ENCODE assay signal across 10 mouse cellular contexts in the genomic region with DNA sequence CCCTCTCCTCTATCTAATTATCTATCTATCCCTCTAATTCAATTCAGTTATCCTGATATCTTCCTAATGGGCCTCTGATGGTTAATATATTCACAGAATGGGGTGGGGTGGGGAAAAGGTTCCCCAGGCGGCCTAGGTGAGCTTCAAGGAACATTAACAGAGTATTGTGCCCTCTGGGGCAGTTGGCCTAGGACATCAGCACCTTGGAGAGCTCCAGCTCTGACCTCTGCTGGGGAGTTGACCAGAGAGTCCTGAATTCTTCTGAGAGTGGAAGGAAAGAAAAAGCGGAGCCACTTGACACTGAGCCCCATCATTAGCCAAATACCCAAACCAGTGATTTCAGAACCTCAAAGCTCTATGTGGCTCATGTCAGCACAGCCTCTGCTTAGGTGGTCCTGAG.
DNase-seq lines count a peak whose midpoint lies in the region; ATAC-seq lines count a peak whose summit lies in the region.
"Had no signal": no experiment of that assay in that cellular context is flagged by ENCODE, and none has a peak within 500 bp of the region (broad histone marks: within the 10 kb centered on the region; RNA-seq: fewer than 3 reads in every experiment).

No protein-coding gene starts in this region.

- H3K36me3 ChIP-seq in forebrain, embryonic 11.5 days (ENCODE audit: control insufficient read depth, insufficient read depth, low read length) = no peaks in the 10 kb centered on the region
- H3K36me3 ChIP-seq in forebrain, embryonic 10.5 days (replicated peaks) = no peaks in the 10 kb centered on the region
- no peaks in the 10 kb centered on the region for H3K36me3 ChIP-seq in embryonic facial prominence, embryonic 15.5 days
- H3K36me3 ChIP-seq in lung, embryonic 16.5 days (ENCODE audit: control insufficient read depth, insufficient read depth, low read length) = no peaks in the 10 kb centered on the region
- H3K36me3 ChIP-seq in forebrain, embryonic 15.5 days = no peaks in the 10 kb centered on the region
- H3K36me3 ChIP-seq: heart, embryonic 15.5 days had no signal

- H3K4me1 ChIP-seq in forebrain, embryonic 11.5 days (replicated peaks; ENCODE audit: control insufficient read depth, insufficient read depth, low read length) = no peaks in the 10 kb centered on the region
- no peaks in the 10 kb centered on the region for H3K4me1 ChIP-seq in forebrain, embryonic 10.5 days
- H3K4me1 ChIP-seq in embryonic facial prominence, embryonic 15.5 days = no peaks in the 10 kb centered on the region
- H3K4me1 ChIP-seq in lung, embryonic 16.5 days (replicated peaks; ENCODE audit: control insufficient read depth, insufficient read depth, low read length) = 0 out of 2 replicates have a peak, but pooled peaks cover 5% of the 10 kb centered on the region
- no peaks in the 10 kb centered on the region for H3K4me1 ChIP-seq in forebrain, embryonic 15.5 days
- H3K4me1 ChIP-seq: heart, embryonic 15.5 days; megakaryocyte, embryonic 14.5 days had no signal

- H3K9me3 ChIP-seq in forebrain, embryonic 11.5 days (ENCODE audit: control insufficient read depth, low read length) = no peaks in the 10 kb centered on the region
- H3K9me3 ChIP-seq in forebrain, embryonic 10.5 days = no peaks in the 10 kb centered on the region
- H3K9me3 ChIP-seq in embryonic facial prominence, embryonic 15.5 days (replicated peaks) = no peaks in the 10 kb centered on the region
- no peaks in the 10 kb centered on the region for H3K9me3 ChIP-seq in lung, embryonic 16.5 days (ENCODE audit: control insufficient read depth, low read length)
- no peaks in the 10 kb centered on the region for H3K9me3 ChIP-seq in forebrain, embryonic 15.5 days
- H3K9me3 ChIP-seq: heart, embryonic 15.5 days had no signal

- no peak overlapping the region for H3K27ac ChIP-seq in forebrain, embryonic 11.5 days (ENCODE audit: low read depth, low read length)
- no peak overlapping the region for H3K27ac ChIP-seq in forebrain, embryonic 10.5 days
- no peak overlapping the region for H3K27ac ChIP-seq in embryonic facial prominence, embryonic 15.5 days (replicated peaks)
- no peak overlapping the region for H3K27ac ChIP-seq in lung, embryonic 16.5 days (ENCODE audit: low read length)
- H3K27ac ChIP-seq in forebrain, embryonic 15.5 days (replicated peaks) = no peak overlapping the region
- H3K27ac ChIP-seq: heart, embryonic 15.5 days had no signal

- no peak overlapping the region for H3K9ac ChIP-seq in forebrain, embryonic 11.5 days (ENCODE audit: low read length)
- H3K9ac ChIP-seq in embryonic facial prominence, embryonic 15.5 days = no peak overlapping the region
- no peak overlapping the region for H3K9ac ChIP-seq in lung, embryonic 16.5 days (ENCODE audit: low read length)
- H3K9ac ChIP-seq in forebrain, embryonic 15.5 days (replicated peaks) = no peak overlapping the region
- H3K9ac ChIP-seq: heart, embryonic 15.5 days had no signal

- no peak overlapping the region for H3K4me3 ChIP-seq in forebrain, embryonic 11.5 days (ENCODE audit: low read depth, low read length)
- no peak overlapping the region for H3K4me3 ChIP-seq in forebrain, embryonic 10.5 days
- H3K4me3 ChIP-seq in embryonic facial prominence, embryonic 15.5 days (replicated peaks) = no peak overlapping the region
- no peak overlapping the region for H3K4me3 ChIP-seq in lung, embryonic 16.5 days (ENCODE audit: low read length)
- no peak overlapping the region for H3K4me3 ChIP-seq in forebrain, embryonic 15.5 days
- H3K4me3 ChIP-seq: heart, embryonic 15.5 days; megakaryocyte, embryonic 14.5 days had no signal

- no peaks in the 10 kb centered on the region for H3K27me3 ChIP-seq in forebrain, embryonic 11.5 days (ENCODE audit: control insufficient read depth, insufficient read depth, low read length)
- H3K27me3 ChIP-seq in forebrain, embryonic 10.5 days (ENCODE audit: poor library complexity, severe bottlenecking) = no peaks in the 10 kb centered on the region
- H3K27me3 ChIP-seq in embryonic facial prominence, embryonic 15.5 days = no peaks in the 10 kb centered on the region
- no peaks in the 10 kb centered on the region for H3K27me3 ChIP-seq in lung, embryonic 16.5 days (ENCODE audit: control insufficient read depth, insufficient read depth, low read depth, low read length)
- H3K27me3 ChIP-seq in forebrain, embryonic 15.5 days = no peaks in the 10 kb centered on the region
- H3K27me3 ChIP-seq: heart, embryonic 15.5 days; megakaryocyte, embryonic 14.5 days had no signal

- DNase-seq in forebrain, embryonic 11.5 days (ENCODE audit: low spot score) = peak; percentile 57
- no peak for DNase-seq in forebrain, embryonic 10.5 days (ENCODE audit: extremely low spot score, low spot score)
- DNase-seq in A20 (ENCODE audit: low read depth, low spot score) = peak; percentile 33
- DNase-seq in spleen, postnatal 36 days (ENCODE audit: low spot score in 2 of 2) = no peak
- no peak for DNase-seq in frontal cortex, postnatal 10 days (ENCODE audit: low spot score in 2 of 2)

- ATAC-seq in forebrain, embryonic 11.5 days (replicated peaks; ENCODE audit: low FRiP score) = no peak
- ATAC-seq in embryonic facial prominence, embryonic 15.5 days (ENCODE audit: insufficient number of reproducible peaks, low FRiP score, low TSS enrichment, low read depth) = peak; percentile 7; the same call in 1 of the 2 replicates
- ATAC-seq in lung, embryonic 16.5 days (ENCODE audit: low read depth) = peak; percentile 38; the same call in 1 of the 2 replicates
- no peak for ATAC-seq in forebrain, embryonic 15.5 days (replicated peaks)

- H3K4me2 ChIP-seq in forebrain, embryonic 11.5 days (ENCODE audit: low read depth, low read length, severe bottlenecking) = no peak overlapping the region
- H3K4me2 ChIP-seq in embryonic facial prominence, embryonic 15.5 days (replicated peaks) = no peak overlapping the region
- no peak overlapping the region for H3K4me2 ChIP-seq in lung, embryonic 16.5 days (ENCODE audit: low read depth, low read length)
- H3K4me2 ChIP-seq in forebrain, embryonic 15.5 days (replicated peaks) = no peak overlapping the region
- H3K4me2 ChIP-seq: heart, embryonic 15.5 days had no signal

- 43% methylated on average over 2 of the region's 2 CpGs for WGBS in forebrain, embryonic 11.5 days
- WGBS in forebrain, embryonic 10.5 days = 49% methylated on average over 2 of the region's 2 CpGs
- 34% methylated on average over 2 of the region's 2 CpGs for WGBS in embryonic facial prominence, embryonic 15.5 days
- WGBS in lung, embryonic 16.5 days = 32% methylated on average over 2 of the region's 2 CpGs
- WGBS in forebrain, embryonic 15.5 days = 38% methylated on average over 2 of the region's 2 CpGs

Comparison
In these comparisons a context has a peak if more than half of its experiments do, and no peak if none do; other contexts are left out.
1. DNase-seq: peak in forebrain, embryonic 11.5 days (single experiment) and A20 (single experiment); none in forebrain, embryonic 10.5 days (single experiment), spleen, postnatal 36 days (0 of 2) and frontal cortex, postnatal 10 days (0 of 2).
2. ATAC-seq: peak in embryonic facial prominence, embryonic 15.5 days (single experiment) and lung, embryonic 16.5 days (single experiment); none in forebrain, embryonic 11.5 days (single experiment) and forebrain, embryonic 15.5 days (single experiment).